Mouse (Mus musculus): ENCODE data around the gene Epas1. TPM values are rescaled to one million over a fixed set of nuclear protein-coding genes. Genes with fewer than 3 reads are reported as not detected.

Epas1 gene
- polyA plus RNA-seq, 1 experiment from 2014 or later, result 5.1 TPM

DNA sequence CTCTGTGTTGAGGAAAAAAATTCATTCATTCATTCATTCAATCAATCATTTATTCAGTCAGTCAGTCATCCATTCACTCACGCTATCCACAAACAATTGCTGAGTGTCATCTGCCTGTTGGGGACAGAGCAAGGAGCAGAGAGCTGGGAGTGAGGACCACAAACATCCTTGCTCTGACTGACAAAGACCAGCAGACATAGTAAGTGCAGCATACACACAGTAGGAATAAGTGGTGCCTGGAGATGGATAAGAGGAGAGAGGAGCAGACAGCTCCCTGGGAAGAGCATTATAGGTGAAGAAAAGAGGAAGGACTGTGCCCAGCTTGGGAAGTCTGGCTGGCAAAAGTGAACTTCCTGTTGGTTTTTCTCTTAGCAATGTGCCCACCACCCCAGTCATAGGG is 21.0 kb upstream of the Epas1 start:
- ATAC-seq (replicated peaks), result no peak
- Histone ChIP-seq H3K4me2 (no peak overlapping the region), H3K4me3 (no peak overlapping the region), H3K27me3 (replicated peaks) (no peaks in the 10 kb centered on the region), H3K4me1 (no peaks in the 10 kb centered on the region), H3K27ac (no peak overlapping the region), H3K9me3 (no peaks in the 10 kb centered on the region), H3K9ac (no peak overlapping the region), H3K36me3 (replicated peaks) (no peaks in the 10 kb centered on the region)
- 70% methylated on average over 1 of the region's 1 CpGs for WGBS

GRCm38 (mm10) chr17:86733644-86734043 is 19.9 kb upstream of the Epas1 start:
- Histone ChIP-seq H3K4me3 (no peak overlapping the region), H3K4me1 (no peaks in the 10 kb centered on the region), H3K27ac (no peak overlapping the region), H3K4me2 (no peak overlapping the region), H3K27me3 (replicated peaks) (no peaks in the 10 kb centered on the region), H3K36me3 (replicated peaks) (no peaks in the 10 kb centered on the region), H3K9me3 (no peaks in the 10 kb centered on the region), H3K9ac (no peak overlapping the region)
- 85% methylated on average over 4 of the region's 4 CpGs for WGBS
- no peak for ATAC-seq (replicated peaks)

DNA sequence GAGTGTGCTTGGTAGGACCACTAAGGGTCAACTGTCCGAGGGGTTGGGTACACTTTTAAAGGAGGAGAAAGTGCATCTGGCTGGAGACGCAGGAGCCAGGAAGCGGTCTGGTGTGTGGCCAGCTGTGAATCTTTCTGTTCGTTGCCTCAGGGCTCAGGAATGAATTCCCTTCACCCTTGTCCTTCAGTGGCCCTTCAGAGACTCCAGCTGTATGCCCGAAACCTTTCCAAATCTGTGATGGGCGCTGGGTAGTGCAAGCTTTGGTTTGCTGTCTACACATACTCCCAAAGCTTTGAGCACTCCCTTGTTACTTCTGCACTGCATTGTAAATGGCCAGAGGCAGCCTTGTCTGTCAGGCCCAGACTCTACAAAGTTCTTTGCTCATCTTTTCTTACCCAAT is 15.0 kb upstream of the Epas1 start:
- no peaks in the 10 kb centered on the region for H3K36me3 ChIP-seq (replicated peaks)
- no peaks in the 10 kb centered on the region for H3K27me3 ChIP-seq (replicated peaks)
- H3K9ac ChIP-seq, result no peak overlapping the region
- H3K4me1 ChIP-seq, result no peaks in the 10 kb centered on the region
- ATAC-seq (replicated peaks), result no peak
- 92% methylated on average over 6 of the region's 6 CpGs for WGBS
- H3K4me3 ChIP-seq, result no peak overlapping the region
- H3K27ac ChIP-seq, result no peak overlapping the region
- H3K9me3 ChIP-seq, result no peaks in the 10 kb centered on the region
- H3K4me2 ChIP-seq, result no peak overlapping the region

DNA sequence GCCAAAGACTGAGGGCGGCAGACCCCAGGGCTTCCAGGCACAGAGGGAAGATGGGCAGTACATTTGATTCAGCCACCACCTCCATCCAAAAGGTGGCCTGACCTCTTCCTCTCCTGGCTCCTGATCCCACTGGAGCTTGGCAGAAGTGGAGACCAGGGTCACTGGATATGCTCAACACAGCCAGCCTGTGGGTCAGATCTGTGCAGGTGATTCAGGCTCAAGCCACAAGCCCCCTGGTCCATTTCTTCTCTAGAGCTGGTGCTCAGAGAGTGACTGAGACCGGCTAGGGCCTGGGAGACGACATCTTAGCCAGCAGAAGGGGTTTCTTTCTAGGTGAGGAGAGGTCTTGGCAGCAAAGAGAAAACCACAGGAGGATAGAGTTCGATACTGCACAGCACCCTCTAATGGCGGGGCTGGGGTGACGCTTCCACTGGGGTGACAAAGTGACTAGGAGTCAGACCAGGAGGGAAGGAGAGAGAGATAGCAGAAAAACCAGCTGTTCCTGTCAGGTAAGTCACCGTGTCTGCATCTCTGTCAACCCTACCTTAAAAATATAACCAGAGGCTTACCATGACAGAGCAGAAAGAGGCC is 10.1 kb upstream of the Epas1 start:
- no peak for ATAC-seq (replicated peaks)
- H3K27ac ChIP-seq, result no peak overlapping the region
- H3K9me3 ChIP-seq, result no peaks in the 10 kb centered on the region
- H3K4me2 ChIP-seq, result no peak overlapping the region
- H3K27me3 ChIP-seq (replicated peaks), result 0 out of 2 replicates have a peak, but pooled peaks cover 3% of the 10 kb centered on the region
- H3K36me3 ChIP-seq (replicated peaks), result no peaks in the 10 kb centered on the region
- 90% methylated on average over 7 of the region's 7 CpGs for WGBS
- no peak overlapping the region for H3K4me3 ChIP-seq
- H3K4me1 ChIP-seq, result no peaks in the 10 kb centered on the region
- no peak overlapping the region for H3K9ac ChIP-seq

DNA sequence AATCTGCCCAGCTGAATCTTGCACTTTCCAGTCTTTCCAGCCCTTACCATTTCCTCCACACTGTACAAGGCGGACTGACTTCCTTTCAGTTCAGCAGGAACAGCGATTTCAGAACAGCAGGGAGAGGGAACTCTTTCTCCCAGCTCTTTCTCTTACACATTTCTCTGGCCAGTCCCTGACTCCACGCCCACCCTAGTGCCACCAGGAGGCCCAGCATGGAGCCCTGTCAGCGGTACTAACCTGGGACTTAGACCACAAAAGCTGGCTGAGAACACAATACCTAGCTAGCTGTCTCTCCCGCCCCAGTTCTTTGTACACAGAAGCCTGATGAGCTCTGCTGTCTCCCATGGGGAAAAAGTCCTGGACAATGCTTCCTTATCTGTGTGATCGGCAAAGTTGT is 8.6 kb upstream of the Epas1 start:
- Histone ChIP-seq H3K36me3 (replicated peaks) (no peaks in the 10 kb centered on the region), H3K9me3 (no peaks in the 10 kb centered on the region), H3K4me3 (no peak overlapping the region), H3K4me1 (no peaks in the 10 kb centered on the region), H3K27ac (no peak overlapping the region), H3K9ac (no peak overlapping the region), H3K27me3 (replicated peaks) (0 out of 2 replicates have a peak, but pooled peaks cover 3% of the 10 kb centered on the region), H3K4me2 (no peak overlapping the region)
- no peak for ATAC-seq (replicated peaks)
- WGBS, result 32% methylated on average over 6 of the region's 6 CpGs

DNA sequence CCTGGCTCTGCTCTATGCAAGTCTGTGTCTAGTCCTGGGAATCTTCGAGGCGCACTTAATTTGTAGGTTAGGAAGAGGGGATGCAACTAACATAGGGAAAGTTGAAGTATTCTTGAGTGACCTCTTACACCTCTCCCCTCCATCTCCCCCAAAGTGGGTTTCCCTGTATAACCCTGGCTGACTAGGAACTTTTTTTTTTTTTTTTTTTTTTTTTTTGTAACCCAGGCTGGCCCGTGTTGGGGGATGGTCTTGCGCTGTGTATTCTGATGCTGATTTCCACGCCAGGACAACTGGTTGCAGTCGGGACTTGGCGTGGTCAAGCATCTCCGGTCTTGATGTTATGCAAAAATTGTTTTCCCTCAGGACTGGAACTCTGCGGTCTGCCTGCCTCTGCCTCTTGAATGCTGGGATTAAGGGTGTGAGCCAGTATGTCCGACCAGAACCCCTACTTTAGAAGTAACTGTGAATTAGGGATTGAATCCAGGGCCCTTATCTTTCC is 2.1 kb upstream of the Epas1 start:
- no peaks in the 10 kb centered on the region for H3K9me3 ChIP-seq
- H3K4me1 ChIP-seq, result peaks cover 30% of the 10 kb centered on the region
- WGBS, result 73% methylated on average over 10 of the region's 10 CpGs
- no peak for ATAC-seq (replicated peaks)
- H3K27ac ChIP-seq, result no peak overlapping the region
- H3K9ac ChIP-seq, result no peak overlapping the region
- no peaks in the 10 kb centered on the region for H3K36me3 ChIP-seq (replicated peaks)
- no peak overlapping the region for H3K4me3 ChIP-seq
- H3K27me3 ChIP-seq (replicated peaks), result peaks cover 56% of the 10 kb centered on the region
- H3K4me2 ChIP-seq, result no peak overlapping the region

DNA sequence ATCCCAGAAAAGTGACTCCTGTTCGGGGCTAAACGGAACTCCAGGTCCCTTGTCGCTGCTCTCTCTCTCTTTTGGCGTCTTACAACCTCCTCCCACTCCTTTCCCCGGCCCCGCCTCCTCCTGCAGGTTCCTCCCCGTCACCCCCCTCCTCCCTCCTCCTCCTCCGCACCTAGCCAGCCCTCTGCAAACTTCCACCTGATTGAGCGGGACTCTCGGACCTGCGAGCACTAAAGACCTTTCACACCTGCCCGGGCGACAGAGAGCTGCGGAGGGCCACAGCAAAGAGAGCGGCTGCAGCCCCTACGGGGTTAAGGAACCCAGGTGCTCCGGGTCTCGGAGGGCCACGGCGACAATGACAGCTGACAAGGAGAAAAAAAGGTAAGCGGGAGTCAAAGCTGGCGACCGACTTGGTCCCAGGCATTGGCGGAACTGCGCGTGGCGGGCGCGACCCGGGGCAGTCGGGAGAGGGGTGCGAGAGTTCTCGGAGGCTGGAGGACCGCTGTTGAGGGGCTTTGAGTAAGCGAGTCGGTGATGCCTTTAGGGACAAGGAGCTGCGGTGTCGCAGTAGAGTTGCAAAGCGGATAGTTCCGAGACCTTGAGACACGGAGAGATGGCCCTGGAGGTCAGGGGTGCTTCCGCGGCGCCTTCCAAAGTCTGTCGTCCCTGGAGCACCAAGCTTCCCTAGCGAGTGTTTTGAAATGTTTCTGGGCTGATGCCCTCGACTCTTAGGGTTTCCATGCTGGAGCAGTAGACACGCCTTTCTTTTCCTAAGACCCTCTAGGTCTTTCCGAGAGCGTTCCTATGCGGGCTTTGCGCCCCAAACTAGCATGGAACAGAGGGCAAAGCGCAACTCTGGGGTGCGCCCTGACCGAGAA is 668 bp downstream of the Epas1 start:
- Histone ChIP-seq H3K27me3 (replicated peaks) (peaks cover 60% of the 10 kb centered on the region), H3K9ac (peak overlapping the region; percentile 38), H3K4me1 (peaks cover 30% of the 10 kb centered on the region), H3K4me3 (peak overlapping the region; percentile 54), H3K36me3 (replicated peaks) (no peaks in the 10 kb centered on the region), H3K4me2 (peak overlapping the region; percentile 97), H3K27ac (no peak overlapping the region), H3K9me3 (no peaks in the 10 kb centered on the region)
- WGBS, result under 1% methylated on average over 55 of the region's 55 CpGs
- peak; percentile 19; the same call in 1 of the 2 replicates for ATAC-seq (replicated peaks)

DNA sequence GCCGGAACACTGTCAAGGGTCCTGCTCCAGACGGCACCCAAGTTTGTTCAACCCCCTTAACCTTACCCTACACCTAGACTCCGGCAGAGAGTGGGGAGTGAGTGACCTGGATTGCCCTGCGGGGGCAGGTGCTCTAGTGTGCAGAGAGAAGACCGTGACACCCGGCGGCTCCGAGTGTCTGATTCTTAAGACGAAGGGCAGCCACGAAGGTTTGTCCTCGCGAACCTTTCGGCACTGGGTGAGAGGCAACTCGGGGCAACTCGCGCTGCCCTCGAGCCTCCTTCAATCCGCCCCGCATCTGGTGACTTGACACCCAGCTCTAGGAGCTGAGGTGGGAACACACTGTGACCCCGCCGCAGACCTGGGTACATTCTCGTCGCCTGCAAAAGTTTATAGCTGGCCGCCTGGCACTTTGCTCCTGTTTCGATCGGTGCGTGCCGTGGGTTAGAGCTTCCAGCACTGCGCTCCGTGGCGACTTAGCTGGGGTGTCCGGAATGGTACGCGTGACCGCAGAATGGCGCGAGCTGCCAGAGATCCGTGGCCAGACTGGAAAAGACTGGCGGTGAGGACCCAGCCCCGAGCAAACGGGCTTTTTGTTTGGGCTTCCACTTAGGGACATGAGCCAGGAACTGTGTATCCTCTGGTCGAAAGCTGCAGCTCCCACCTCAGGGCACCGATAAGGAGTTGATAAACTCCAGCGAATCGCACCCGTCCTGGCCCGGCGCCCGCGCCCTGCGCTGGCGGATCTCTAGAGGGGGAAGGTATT is 1.5 kb downstream of the Epas1 start:
- Histone ChIP-seq H3K4me2 (peak overlapping the region; percentile 97), H3K9ac (no peak overlapping the region), H3K27ac (no peak overlapping the region), H3K36me3 (replicated peaks) (no peaks in the 10 kb centered on the region), H3K27me3 (replicated peaks) (peaks cover 60% of the 10 kb centered on the region), H3K9me3 (no peaks in the 10 kb centered on the region), H3K4me1 (peaks cover 30% of the 10 kb centered on the region), H3K4me3 (peak overlapping the region; percentile 54)
- no peak for ATAC-seq (replicated peaks)
- WGBS, result 2% methylated on average over 52 of the region's 52 CpGs

- H3K4me3 ChIP-seq, result peak overlapping the region; percentile 54
- no peaks in the 10 kb centered on the region for H3K9me3 ChIP-seq
- H3K36me3 ChIP-seq (replicated peaks), result no peaks in the 10 kb centered on the region
- H3K27ac ChIP-seq, result no peak overlapping the region
- 17% methylated on average over 11 of the region's 11 CpGs for WGBS
- peaks cover 56% of the 10 kb centered on the region for H3K27me3 ChIP-seq (replicated peaks)
- H3K4me2 ChIP-seq, result peak overlapping the region; percentile 97
- H3K9ac ChIP-seq, result no peak overlapping the region
- peaks cover 30% of the 10 kb centered on the region for H3K4me1 ChIP-seq
- ATAC-seq (replicated peaks), result no peak
Measured at GRCm38 (mm10) chr17:86755581-86756195, 2.2 kb downstream of the Epas1 start.

DNA sequence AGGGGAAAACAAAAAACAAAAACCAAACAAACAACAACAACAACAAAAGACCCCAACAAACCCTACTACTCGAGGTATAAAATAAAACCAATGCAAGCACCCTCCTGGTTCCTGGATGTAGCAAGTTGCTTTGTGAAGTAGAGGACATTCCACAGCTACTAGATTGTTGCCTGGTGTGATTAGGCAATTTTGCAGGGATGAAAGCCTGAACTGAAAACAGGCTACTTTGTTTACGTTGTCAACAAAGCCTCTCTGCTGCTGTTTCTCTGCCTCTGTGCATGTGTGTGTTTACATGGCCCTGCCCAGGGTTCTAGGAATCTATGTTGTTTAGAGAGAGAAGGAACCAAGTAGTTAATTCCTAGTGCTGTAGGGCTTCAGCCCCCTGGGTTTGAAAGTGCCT is 4.1 kb downstream of the Epas1 start:
- H3K4me1 ChIP-seq, result peaks cover 28% of the 10 kb centered on the region
- peaks cover 40% of the 10 kb centered on the region for H3K27me3 ChIP-seq (replicated peaks)
- H3K4me3 ChIP-seq, result no peak overlapping the region
- no peak overlapping the region for H3K27ac ChIP-seq
- no peak overlapping the region for H3K9ac ChIP-seq
- 38% methylated on average over 2 of the region's 2 CpGs for WGBS
- H3K9me3 ChIP-seq, result no peaks in the 10 kb centered on the region
- no peak for ATAC-seq (replicated peaks)
- H3K4me2 ChIP-seq, result no peak overlapping the region
- H3K36me3 ChIP-seq (replicated peaks), result no peaks in the 10 kb centered on the region

DNA sequence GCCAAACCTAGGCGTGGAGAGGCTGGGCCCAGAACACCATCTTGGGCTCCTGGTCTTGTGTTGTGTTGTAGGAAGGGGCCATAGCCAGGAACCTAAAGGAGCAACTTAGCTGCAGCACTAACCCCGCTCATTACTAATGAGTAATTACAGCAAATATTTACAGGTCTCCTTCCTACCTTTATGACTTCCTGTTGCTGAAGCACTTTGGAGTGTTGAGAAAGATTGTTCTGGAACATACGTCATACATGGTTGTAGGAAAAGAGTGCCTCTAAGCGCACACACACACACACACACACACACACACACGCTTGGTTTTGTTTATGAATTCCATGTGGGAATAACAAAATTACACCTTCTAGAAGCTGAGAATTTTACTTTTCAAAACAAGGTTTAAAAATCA is 8.4 kb downstream of the Epas1 start:
- Histone ChIP-seq H3K4me2 (no peak overlapping the region), H3K9ac (no peak overlapping the region), H3K27me3 (replicated peaks) (no peaks in the 10 kb centered on the region), H3K36me3 (replicated peaks) (no peaks in the 10 kb centered on the region), H3K27ac (no peak overlapping the region), H3K4me3 (no peak overlapping the region), H3K9me3 (no peaks in the 10 kb centered on the region), H3K4me1 (no peaks in the 10 kb centered on the region)
- WGBS, result 86% methylated on average over 5 of the region's 5 CpGs
- no peak for ATAC-seq (replicated peaks)

Data from midbrain, embryonic 15.5 days (tissue).